24 mouse cellular contexts compared by ENCODE assay signal in genomic region chr14:88462944-88463343, GRCm38 (mm10). TPM values are rescaled to one million over a fixed set of nuclear protein-coding genes. Genes with fewer than 3 reads are reported as not detected.
DNase-seq lines count a peak whose midpoint lies in the region; ATAC-seq and TF ChIP-seq lines count a peak whose summit lies in the region.
"Had no signal": no experiment of that assay in that cellular context is flagged by ENCODE, and none has a peak within 500 bp of the region (broad histone marks: within the 10 kb centered on the region; RNA-seq: fewer than 3 reads in every experiment).

No protein-coding gene starts in this region.

- H3K4me1 ChIP-seq in liver, adult 2 months (ENCODE audit: control insufficient read depth, insufficient read depth, low read length) = peaks cover 10% of the 10 kb centered on the region; the same call in 1 of the 2 replicates
- no peaks in the 10 kb centered on the region for H3K4me1 ChIP-seq in liver, embryonic 12.5 days
- no peaks in the 10 kb centered on the region for H3K4me1 ChIP-seq in liver, postnatal 0 days (ENCODE audit: insufficient read depth)
- H3K4me1 ChIP-seq in liver, embryonic 11.5 days (replicated peaks; ENCODE audit: control insufficient read depth, insufficient read depth, low read length) = no peaks in the 10 kb centered on the region
- H3K4me1 ChIP-seq in midbrain, embryonic 11.5 days (ENCODE audit: control insufficient read depth, insufficient read depth, low read length) = no peaks in the 10 kb centered on the region
- no peaks in the 10 kb centered on the region for H3K4me1 ChIP-seq in midbrain, embryonic 16.5 days (ENCODE audit: control insufficient read depth, insufficient read depth, low read length)

- no peaks in the 10 kb centered on the region for H3K27me3 ChIP-seq in liver, adult 2 months (ENCODE audit: control insufficient read depth, insufficient read depth, low read length)
- peaks cover 2% of the 10 kb centered on the region; the same call in 1 of the 2 replicates for H3K27me3 ChIP-seq in liver, embryonic 12.5 days (replicated peaks)
- H3K27me3 ChIP-seq in liver, postnatal 0 days (ENCODE audit: insufficient read depth, low read length) = no peaks in the 10 kb centered on the region
- H3K27me3 ChIP-seq in liver, embryonic 11.5 days (replicated peaks; ENCODE audit: control insufficient read depth, insufficient read depth, low read length) = no peaks in the 10 kb centered on the region
- H3K27me3 ChIP-seq in midbrain, embryonic 11.5 days (ENCODE audit: control insufficient read depth, insufficient read depth, low read length) = no peaks in the 10 kb centered on the region
- H3K27me3 ChIP-seq in midbrain, embryonic 16.5 days (ENCODE audit: control insufficient read depth, insufficient read depth, low read depth, low read length) = no peaks in the 10 kb centered on the region
- H3K27me3 ChIP-seq: CH12.LX had no signal

- no peaks in the 10 kb centered on the region for H3K9me3 ChIP-seq in liver, embryonic 12.5 days (replicated peaks)
- H3K9me3 ChIP-seq in liver, postnatal 0 days (ENCODE audit: low read length) = no peaks in the 10 kb centered on the region
- no peaks in the 10 kb centered on the region for H3K9me3 ChIP-seq in liver, embryonic 11.5 days (ENCODE audit: control insufficient read depth, low read length)
- no peaks in the 10 kb centered on the region for H3K9me3 ChIP-seq in midbrain, embryonic 11.5 days (ENCODE audit: control insufficient read depth, low read length)
- no peaks in the 10 kb centered on the region for H3K9me3 ChIP-seq in midbrain, embryonic 16.5 days (replicated peaks; ENCODE audit: control insufficient read depth, low read length, poor library complexity, severe bottlenecking)

- 22% methylated on average over 3 of the region's 3 CpGs for WGBS in liver, adult 2 months
- 62% methylated on average over 3 of the region's 3 CpGs for WGBS in liver, embryonic 12.5 days (ENCODE audit: insufficient replicate concordance)
- WGBS in liver, postnatal 0 days (ENCODE audit: insufficient replicate concordance) = 64% methylated on average over 3 of the region's 3 CpGs
- 80% methylated on average over 3 of the region's 3 CpGs for WGBS in liver, embryonic 11.5 days
- 91% methylated on average over 3 of the region's 3 CpGs for WGBS in midbrain, embryonic 11.5 days
- WGBS in midbrain, embryonic 16.5 days = 79% methylated on average over 3 of the region's 3 CpGs

- no peak overlapping the region for H3K4me2 ChIP-seq in liver, embryonic 12.5 days
- H3K4me2 ChIP-seq in liver, postnatal 0 days (ENCODE audit: low read depth, low read length) = no peak overlapping the region
- no peak overlapping the region for H3K4me2 ChIP-seq in liver, embryonic 11.5 days
- H3K4me2 ChIP-seq in midbrain, embryonic 11.5 days = no peak overlapping the region
- no peak overlapping the region for H3K4me2 ChIP-seq in midbrain, embryonic 16.5 days (ENCODE audit: low read length)

- ATAC-seq in liver, embryonic 12.5 days = no peak
- peak; percentile 62 for ATAC-seq in liver, postnatal 0 days
- no peak for ATAC-seq in liver, embryonic 11.5 days (replicated peaks; ENCODE audit: low FRiP score)
- ATAC-seq in midbrain, embryonic 11.5 days (ENCODE audit: low FRiP score) = no peak
- ATAC-seq in midbrain, embryonic 16.5 days = no peak
- ATAC-seq: activated CD4-positive, CD25-positive, alpha-beta regulatory T cell, adult 4 months; CD4-positive, CD25-positive, alpha-beta regulatory T cell, adult 4 months; Patski had no signal

- no peak overlapping the region for H3K9ac ChIP-seq in liver, adult 2 months (ENCODE audit: low read depth, low read length)
- H3K9ac ChIP-seq in liver, embryonic 12.5 days = no peak overlapping the region
- H3K9ac ChIP-seq in liver, postnatal 0 days (replicated peaks) = no peak overlapping the region
- no peak overlapping the region for H3K9ac ChIP-seq in liver, embryonic 11.5 days (ENCODE audit: low read depth, low read length)
- no peak overlapping the region for H3K9ac ChIP-seq in midbrain, embryonic 11.5 days (ENCODE audit: low read length)
- H3K9ac ChIP-seq in midbrain, embryonic 16.5 days (ENCODE audit: low read depth, low read length) = no peak overlapping the region

- H3K36me3 ChIP-seq in liver, adult 2 months (ENCODE audit: control insufficient read depth, insufficient read depth, low read length) = no peaks in the 10 kb centered on the region
- H3K36me3 ChIP-seq in liver, embryonic 12.5 days = no peaks in the 10 kb centered on the region
- no peaks in the 10 kb centered on the region for H3K36me3 ChIP-seq in liver, postnatal 0 days (replicated peaks; ENCODE audit: insufficient read depth, low read length)
- no peaks in the 10 kb centered on the region for H3K36me3 ChIP-seq in liver, embryonic 11.5 days (ENCODE audit: control insufficient read depth, insufficient read depth, low read length)
- no peaks in the 10 kb centered on the region for H3K36me3 ChIP-seq in midbrain, embryonic 11.5 days (ENCODE audit: control insufficient read depth, insufficient read depth, low read length)
- no peaks in the 10 kb centered on the region for H3K36me3 ChIP-seq in midbrain, embryonic 16.5 days (ENCODE audit: control insufficient read depth, insufficient read depth, low read length)
- H3K36me3 ChIP-seq: G1E had no signal

- peak overlapping the region; percentile 70 for H3K4me3 ChIP-seq in layer of hippocampus, adult 2 months
- no peak overlapping the region for H3K4me3 ChIP-seq in liver, adult 2 months (ENCODE audit: insufficient read depth, low read depth, low read length)
- no peak overlapping the region for H3K4me3 ChIP-seq in liver, embryonic 12.5 days
- H3K4me3 ChIP-seq in liver, postnatal 0 days (ENCODE audit: low read depth, low read length) = no peak overlapping the region
- H3K4me3 ChIP-seq in liver, embryonic 11.5 days (ENCODE audit: low read depth, low read length) = no peak overlapping the region
- H3K4me3 ChIP-seq in midbrain, embryonic 11.5 days (ENCODE audit: low read depth, low read length) = no peak overlapping the region
- no peak overlapping the region for H3K4me3 ChIP-seq in midbrain, embryonic 16.5 days (ENCODE audit: low read depth, low read length)

- no peak for TF ChIP-seq CTCF in layer of hippocampus, adult 2 months (conservative IDR thresholded peaks at IDR 0.05)
- TF ChIP-seq CTCF in liver, adult 2 months (IDR thresholded peaks at IDR 0.05; ENCODE audit: low read depth, low read length) = no peak
- TF ChIP-seq CTCF in liver, postnatal 0 days (IDR thresholded peaks at IDR 0.05; ENCODE audit: low read depth) = no peak

- peak overlapping the region; percentile 40; the same call in 1 of the 2 replicates for H3K27ac ChIP-seq in layer of hippocampus, adult 2 months
- H3K27ac ChIP-seq in liver, adult 2 months (replicated peaks; ENCODE audit: insufficient read depth, low read depth, low read length) = peak overlapping the region; percentile 74
- no peak overlapping the region for H3K27ac ChIP-seq in liver, embryonic 12.5 days
- H3K27ac ChIP-seq in liver, postnatal 0 days (ENCODE audit: low read depth) = no peak overlapping the region
- H3K27ac ChIP-seq in liver, embryonic 11.5 days (ENCODE audit: low read depth, low read length) = no peak overlapping the region
- no peak overlapping the region for H3K27ac ChIP-seq in midbrain, embryonic 11.5 days (ENCODE audit: low read depth, low read length)
- no peak overlapping the region for H3K27ac ChIP-seq in midbrain, embryonic 16.5 days (ENCODE audit: low read length)

- TF ChIP-seq EP300 in liver, postnatal 0 days (IDR thresholded peaks at IDR 0.05; ENCODE audit: low read depth) = no peak

- no peaks in the 10 kb centered on the region for H3K79me2 ChIP-seq in liver, adult 2 months (ENCODE audit: control insufficient read depth, insufficient read depth, low read length)

- no peak for TF ChIP-seq POLR2A in liver, adult 2 months (IDR thresholded peaks at IDR 0.05; ENCODE audit: extremely low read depth, insufficient read depth, low read length)

- no peak for DNase-seq in layer of hippocampus, adult 2 months (ENCODE audit: low spot score in 2 of 2)
- DNase-seq in layer of hippocampus, adult 11-12 months (ENCODE audit: low spot score) = no peak
- DNase-seq in liver, adult 2 months (ENCODE audit: extremely low read depth, low read depth, low spot score) = peak; percentile 75
- no peak for DNase-seq in liver, postnatal 0 days
- DNase-seq in liver, embryonic 11.5 days (ENCODE audit: low spot score) = no peak
- DNase-seq in midbrain, embryonic 11.5 days (ENCODE audit: low spot score, missing footprints) = peak; percentile 35
- DNase-seq: adrenal gland, adult 2 months; adrenal gland, adult 8-10 months; adrenal gland, postnatal 10 days; adrenal gland, postnatal 14 days; adrenal gland, postnatal 25 days; adrenal gland, postnatal 36 days; B cell, adult 2 months; cerebellum, adult 11 months; cerebellum, adult 11-12 months had no signal

RNA-seq across cellular contexts. Expression of gene Pcdh20, which starts 8.3 kb away (rescaled TPM):
- 100 to 1,000 TPM; 146 to 147 TPM for total RNA-seq in layer of hippocampus, adult 2 months (2021)
- under 0.01 and 0.13 TPM in 2 replicates for total RNA-seq in liver, adult 2 months (2014; rRNA removed)
- not detected in 2 replicates for polyA plus RNA-seq in liver, adult 2 months (2012; rRNA removed)
- 0.05 and 0.08 TPM in 2 replicates for polyA plus RNA-seq in liver, embryonic 12.5 days (2016; fragmentation: Nextera tagmentation; extraction: Ambion mirVana)
- polyA plus RNA-seq in liver, postnatal 0 days (2015; fragmentation: Nextera tagmentation; extraction: Ambion mirVana) = 0.04 and 0.11 TPM in 2 replicates
- 0.16 and 0.22 TPM in 2 replicates for polyA plus RNA-seq in liver, embryonic 11.5 days (2014; fragmentation: Nextera tagmentation; extraction: Ambion mirVana)
- 0.97 and 1.4 TPM in 2 replicates for polyA plus RNA-seq in midbrain, embryonic 11.5 days (2014; fragmentation: Nextera tagmentation; extraction: Ambion mirVana)
- polyA plus RNA-seq in midbrain, embryonic 16.5 days (2015; fragmentation: Nextera tagmentation; extraction: Ambion mirVana) = 6.5 and 9.6 TPM in 2 replicates
- total RNA-seq: CH12.LX, ES-E14, MEL had no signal
- polyA plus RNA-seq: activated CD4-positive, CD25-positive, alpha-beta regulatory T cell, adult 4 months; adrenal gland, adult 2 months; CD4-positive, CD25-positive, alpha-beta regulatory T cell, adult 4 months; G1E; Patski had no signal

Comparison
In these comparisons a context has a peak if more than half of its experiments do, and no peak if none do; other contexts are left out.
1. DNase-seq: peak in liver, adult 2 months (single experiment) and midbrain, embryonic 11.5 days (single experiment); none in layer of hippocampus, adult 2 months (0 of 2), layer of hippocampus, adult 11-12 months (single experiment), liver, postnatal 0 days (single experiment) and liver, embryonic 11.5 days (single experiment).
2. H3K27ac ChIP-seq: peak in layer of hippocampus, adult 2 months (single experiment) and liver, adult 2 months (single experiment); none in liver, embryonic 12.5 days (single experiment), liver, postnatal 0 days (single experiment), liver, embryonic 11.5 days (single experiment), midbrain, embryonic 11.5 days (single experiment) and midbrain, embryonic 16.5 days (single experiment).